Mouse (Mus musculus) G1E (cell line): ENCODE results near the gene Prkca.

Source experiments
- CTCF ChIP-seq: IDR thresholded peaks from 2 replicates; pipeline ENCODE4 v1.5.1; 2012; ENCODE audit warnings: low read depth, low read length, inconsistent platforms, mixed read lengths
- GATA1 ChIP-seq: IDR thresholded peaks from 2 replicates; pipeline ENCODE4 v1.6.1; 2012; ENCODE audit warnings: borderline replicate concordance, low read length, inconsistent platforms, mixed read lengths

DNA sequence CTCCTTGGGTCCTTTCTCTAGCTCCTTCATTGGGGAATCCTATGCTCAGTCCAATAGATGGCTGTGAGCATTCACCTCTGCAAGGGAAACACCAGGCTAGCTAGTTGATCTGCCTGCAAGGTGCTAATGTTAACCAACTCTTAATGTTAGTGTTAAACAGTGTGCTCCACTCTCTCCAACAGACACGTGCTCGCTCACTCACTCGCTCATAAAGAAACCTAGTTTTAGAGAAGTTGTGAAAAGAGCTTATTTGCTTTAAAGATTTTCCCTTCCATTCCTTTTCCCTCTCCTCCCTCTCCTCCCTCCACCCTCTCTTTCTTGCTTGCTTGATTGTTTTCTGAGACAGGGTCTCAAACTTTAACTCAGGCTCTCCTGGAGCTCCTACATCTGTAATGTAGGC lies 266.2 kb downstream of the Prkca start:
- no peak for TF ChIP-seq GATA1
- TF ChIP-seq CTCF = no peak
